Mouse (Mus musculus) embryo, embryonic 10.5 days (tissue): Measurements from ENCODE around the gene Slc36a1.
A peak's percentile ranks its signal among the peaks of the same experiment; 100 is the strongest.

ENCODE experiments used
- DNase-seq: peaks from one replicate; pipeline ENCODE4 v3.0.0-alpha.2; 2015; ENCODE audit warnings: low spot score

Slc36a1 gene

GRCm38 (mm10) chr11:55204159-55204596, at the start of gene Slc36a1:
Gene Slc36a1, plus strand, starts transcription at chr11:55204350.
- DNase-seq = peak; percentile 96

GRCm38 (mm10) chr11:55154398-55155069, 49.6 kb upstream of the Slc36a1 start:
- DNase-seq = no peak

DNA sequence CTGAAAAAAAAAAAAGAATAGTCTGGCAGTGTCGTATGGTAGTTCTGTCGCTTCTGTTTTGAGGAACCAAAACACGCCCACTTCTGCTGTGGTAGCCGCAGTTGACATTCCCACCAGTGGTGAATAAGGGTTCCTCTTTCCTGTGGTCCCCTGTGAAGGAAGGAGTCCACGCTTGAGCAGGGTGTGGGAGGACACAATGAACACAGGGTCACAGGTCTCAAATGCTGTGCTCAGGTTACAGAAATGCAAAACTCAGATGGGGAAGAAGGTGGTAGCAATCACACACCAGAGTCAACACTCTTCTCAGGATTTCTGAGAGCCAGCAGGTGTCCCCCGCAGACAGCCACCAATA, 49.1 kb upstream of the Slc36a1 start:
- DNase-seq = no peak

- DNase-seq = peak; percentile 83
Observed at GRCm38 (mm10) chr11:55158785-55159359, 45.3 kb upstream of the Slc36a1 start.

DNA sequence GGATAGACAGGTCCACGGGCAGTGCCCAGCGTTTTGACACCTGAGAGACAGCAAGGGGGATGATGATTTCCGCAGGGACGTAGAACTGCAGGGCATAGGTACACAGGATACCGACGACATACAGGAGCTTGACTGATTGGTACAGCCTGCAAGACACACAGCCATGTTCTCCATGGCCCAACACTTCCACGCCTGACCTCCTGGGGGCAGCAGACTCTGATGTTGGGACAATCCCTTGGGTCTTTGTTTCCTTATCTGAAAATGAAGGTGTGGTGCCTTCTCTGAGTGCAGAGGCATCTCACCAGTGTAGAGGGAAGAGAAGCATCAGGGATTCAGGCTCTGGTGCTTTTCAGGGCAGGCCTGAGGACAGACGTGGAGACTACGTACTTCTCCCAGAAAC, 41.5 kb upstream of the Slc36a1 start:
- peak; percentile 61 for DNase-seq

- DNase-seq = peak; percentile 58
Observed at GRCm38 (mm10) chr11:55164723-55165122, 39.4 kb upstream of the Slc36a1 start.

GRCm38 (mm10) chr11:55165748-55166147, 38.4 kb upstream of the Slc36a1 start:
- no peak for DNase-seq

- no peak for DNase-seq
Observed at GRCm38 (mm10) chr11:55168504-55168903, 35.6 kb upstream of the Slc36a1 start.

DNA sequence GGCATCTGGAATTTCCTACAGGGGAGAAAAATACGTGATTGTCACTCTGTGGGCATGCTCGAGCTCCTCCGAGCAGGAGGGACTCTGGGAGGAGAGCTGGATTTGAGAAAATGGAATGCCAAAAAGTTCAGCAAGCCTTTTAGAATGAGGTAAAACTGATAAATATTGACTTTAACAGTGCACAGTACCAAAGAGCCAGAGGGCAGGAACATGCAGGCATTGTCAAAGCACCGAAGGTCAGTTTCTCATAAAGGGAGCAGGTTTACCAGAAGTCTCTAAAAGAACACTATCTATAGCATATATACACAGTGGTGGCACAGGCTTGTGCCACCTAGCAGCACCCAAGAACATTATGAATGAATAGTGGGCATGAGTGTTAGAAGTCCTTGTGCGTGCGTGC, 35.2 kb upstream of the Slc36a1 start:
- no peak for DNase-seq

- DNase-seq = no peak
Observed at GRCm38 (mm10) chr11:55170501-55170900, 33.6 kb upstream of the Slc36a1 start.

- no peak for DNase-seq
Observed at GRCm38 (mm10) chr11:55178830-55179229, 25.3 kb upstream of the Slc36a1 start.

GRCm38 (mm10) chr11:55179856-55180255, 24.3 kb upstream of the Slc36a1 start:
- DNase-seq = no peak

DNA sequence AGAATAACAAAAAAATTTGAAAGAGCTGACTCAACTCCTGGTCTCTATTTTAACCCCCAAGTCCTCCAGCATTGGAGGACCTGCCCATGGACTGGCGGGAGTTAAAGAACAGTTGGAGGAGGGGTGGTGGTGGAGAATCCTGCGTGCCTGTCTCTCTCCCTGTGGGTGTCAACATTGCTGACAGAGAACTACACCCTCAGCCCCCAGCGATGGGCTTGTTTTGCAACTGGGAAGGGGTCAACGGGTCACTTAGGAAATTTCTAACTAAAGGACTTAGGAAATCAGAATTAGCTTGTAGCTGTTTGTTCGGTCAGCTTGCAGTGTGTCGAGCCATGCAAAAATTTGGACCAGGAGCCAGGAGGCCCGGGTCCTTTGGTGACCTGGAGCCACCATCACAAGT, 21.0 kb upstream of the Slc36a1 start:
- no peak for DNase-seq

DNA sequence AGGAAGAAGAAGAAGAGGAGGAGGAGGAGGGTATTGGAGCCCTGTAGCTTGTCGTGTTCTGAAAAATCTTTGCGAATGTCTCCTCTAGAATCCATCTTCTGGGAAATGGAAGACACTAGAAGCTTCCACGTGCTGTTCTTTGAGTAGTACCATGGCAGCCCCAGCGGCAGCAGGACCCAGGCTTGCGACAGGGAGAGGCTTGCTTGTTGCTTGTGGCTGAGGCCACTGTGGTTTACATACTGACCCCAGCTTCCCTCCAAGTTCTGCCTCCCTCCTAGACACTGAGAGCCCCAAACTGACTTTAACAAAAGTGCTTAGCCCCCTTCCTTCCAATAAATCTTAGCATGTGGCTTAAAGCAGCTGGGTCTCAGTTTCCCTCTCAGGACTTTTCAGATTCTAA, 19.9 kb upstream of the Slc36a1 start:
- DNase-seq = no peak

- peak; percentile 23 for DNase-seq
Observed at GRCm38 (mm10) chr11:55184733-55185291, 19.3 kb upstream of the Slc36a1 start, which contains the start of gene Slc36a2. Gene Slc36a2, minus strand, starts transcription at chr11:55185077.

DNA sequence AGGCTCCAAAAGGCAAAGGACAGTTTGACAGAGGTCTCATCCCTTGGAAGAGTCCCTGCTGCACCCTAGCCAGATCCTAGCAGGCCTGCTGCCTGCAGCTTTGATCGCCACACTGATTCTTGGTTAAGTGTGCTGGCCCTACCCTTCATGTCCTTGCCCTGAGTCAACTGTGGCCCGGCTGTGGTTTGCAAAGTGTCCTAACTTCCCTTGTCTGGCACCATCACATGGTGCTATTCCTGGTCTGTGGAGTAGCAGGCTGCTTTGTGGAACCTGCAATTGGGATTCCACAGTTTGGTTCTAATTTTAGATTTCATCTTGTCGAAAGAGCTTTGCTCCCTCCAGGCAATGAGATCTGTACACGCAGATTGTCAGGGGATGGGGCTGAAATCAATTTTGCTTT, 16.9 kb upstream of the Slc36a1 start:
- DNase-seq = no peak

DNA sequence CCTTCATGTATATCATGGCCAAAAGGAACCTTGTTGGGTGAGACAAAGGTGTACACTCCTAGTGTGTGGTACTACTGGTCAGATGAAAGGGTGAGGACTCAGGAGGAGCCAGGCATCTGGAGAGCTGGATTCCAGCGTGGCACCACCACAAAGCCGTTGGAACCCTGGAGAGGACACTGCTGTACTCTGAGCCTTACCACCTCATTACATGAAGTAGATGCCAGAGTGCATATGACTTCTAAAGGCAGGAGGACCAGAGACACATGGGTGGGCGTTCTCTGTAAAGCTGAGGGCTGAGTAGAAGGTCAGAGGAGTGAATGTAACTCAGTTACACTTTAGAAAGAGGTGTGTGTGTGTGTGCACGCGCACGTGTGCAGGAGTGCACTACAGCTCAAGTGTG, 16.4 kb upstream of the Slc36a1 start:
- DNase-seq = no peak

GRCm38 (mm10) chr11:55190216-55190615, 13.9 kb upstream of the Slc36a1 start:
- no peak for DNase-seq

- no peak for DNase-seq
Observed at GRCm38 (mm10) chr11:55197086-55197485, 7.1 kb upstream of the Slc36a1 start.

DNA sequence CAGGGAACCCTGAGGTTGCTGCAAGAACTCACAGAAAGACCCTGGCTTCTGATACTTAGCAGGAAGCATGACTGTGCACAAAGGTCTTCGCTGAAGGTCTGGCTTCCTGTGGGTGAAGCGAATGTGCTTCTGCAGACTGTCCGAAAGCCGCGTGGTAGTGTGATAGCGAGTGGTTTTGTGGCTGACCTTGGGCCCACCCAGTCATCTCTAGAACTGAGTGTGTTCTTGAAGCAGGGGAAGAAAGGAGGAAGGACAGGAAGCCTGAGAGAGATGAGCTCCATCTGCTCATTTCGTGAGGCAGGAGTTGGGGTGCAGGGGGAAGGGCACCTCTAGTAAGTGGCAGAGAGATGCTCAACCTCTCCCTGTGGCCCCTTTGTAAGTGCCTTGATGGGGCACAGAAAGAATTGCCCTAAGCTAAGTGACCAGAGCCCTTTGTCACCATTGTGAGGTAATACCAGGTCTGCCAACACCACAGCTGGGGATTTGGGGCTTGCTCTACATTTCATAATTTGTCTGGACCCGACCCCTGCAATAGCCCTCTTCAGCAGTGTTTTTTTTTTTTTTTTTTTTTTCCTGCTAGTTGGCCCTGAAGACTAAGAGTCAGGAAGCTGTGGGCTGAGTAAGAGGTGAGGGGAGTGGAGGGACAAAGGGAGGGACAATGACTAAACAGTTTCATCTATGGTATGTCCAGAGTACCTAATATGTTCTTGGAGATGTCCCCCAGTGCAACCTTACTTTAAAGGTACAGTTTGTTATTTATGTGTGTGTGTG, 6.2 kb upstream of the Slc36a1 start:
- no peak for DNase-seq

DNA sequence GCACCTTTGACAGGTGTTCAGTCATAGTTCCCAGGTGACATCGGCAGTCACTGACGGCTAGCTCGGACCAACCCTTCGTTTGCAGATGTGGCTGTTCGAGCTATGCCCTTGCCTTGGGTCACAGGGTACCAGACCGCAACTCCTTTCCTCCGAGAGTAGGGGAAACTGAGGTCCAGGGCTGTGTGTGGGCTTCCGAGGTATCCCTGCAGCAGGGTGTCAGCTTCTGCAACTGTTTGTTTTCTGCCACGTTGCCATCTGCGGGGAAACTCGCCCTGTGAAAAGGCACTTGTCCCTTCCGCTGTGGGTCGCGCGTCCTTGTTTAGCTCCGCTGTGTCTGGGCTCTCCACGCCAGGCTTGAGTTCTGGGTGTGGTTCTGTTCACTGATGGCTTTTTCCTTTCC, 452 bp downstream of the Slc36a1 start:
- DNase-seq = peak; percentile 2

GRCm38 (mm10) chr11:55208001-55208690, 4.0 kb downstream of the Slc36a1 start:
- no peak for DNase-seq
